Mouse (Mus musculus): ENCODE results near the gene Lgals9. TPM values are rescaled to one million over a fixed set of nuclear protein-coding genes. Genes with fewer than 3 reads are reported as not detected.
A peak's percentile ranks its signal among the peaks of the same experiment; 100 is the strongest.

Gene Lgals9
- polyA plus RNA-seq, 1 experiment from 2014 or later = 206 TPM

DNA sequence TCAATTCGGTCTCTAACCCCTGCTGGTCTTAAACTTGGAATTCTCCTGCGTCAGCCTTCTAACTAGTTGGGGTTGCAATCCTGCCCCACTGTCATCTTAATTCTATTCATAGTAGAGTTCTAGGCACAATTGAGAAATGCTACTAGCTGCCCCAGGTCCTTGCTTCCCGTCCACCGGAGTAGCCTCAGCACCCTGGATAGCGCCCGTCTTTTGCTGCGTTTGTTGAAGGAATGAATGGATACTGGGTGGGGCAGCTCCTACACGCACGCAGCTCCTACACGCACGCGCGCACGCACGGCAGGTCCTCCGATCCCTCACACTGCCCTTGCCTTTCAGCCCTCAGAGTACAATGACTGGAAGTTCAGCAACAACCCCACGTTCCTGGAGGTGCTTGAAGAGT, 32.3 kb downstream of the Lgals9 start:
- no peak overlapping the region for H3K9ac ChIP-seq (ENCODE audit: low read depth, low read length)
- H3K27me3 ChIP-seq (ENCODE audit: control insufficient read depth, insufficient read depth, low read depth, low read length) = peaks cover 4% of the 10 kb centered on the region
- no peak overlapping the region for H3K4me3 ChIP-seq (ENCODE audit: low read depth, low read length)
- WGBS (ENCODE audit: insufficient replicate concordance) = 6% methylated on average over 17 of the region's 17 CpGs
- no peaks in the 10 kb centered on the region for H3K4me1 ChIP-seq (ENCODE audit: control insufficient read depth, low read depth, low read length)
- no peaks in the 10 kb centered on the region for H3K36me3 ChIP-seq (ENCODE audit: control insufficient read depth, insufficient read depth)
- no peak for ATAC-seq (ENCODE audit: low read depth)
- H3K4me2 ChIP-seq (ENCODE audit: low read depth, low read length) = no peak overlapping the region
- H3K27ac ChIP-seq (ENCODE audit: low read length) = no peak overlapping the region
- no peaks in the 10 kb centered on the region for H3K9me3 ChIP-seq (replicated peaks; ENCODE audit: control insufficient read depth, low read length)

DNA sequence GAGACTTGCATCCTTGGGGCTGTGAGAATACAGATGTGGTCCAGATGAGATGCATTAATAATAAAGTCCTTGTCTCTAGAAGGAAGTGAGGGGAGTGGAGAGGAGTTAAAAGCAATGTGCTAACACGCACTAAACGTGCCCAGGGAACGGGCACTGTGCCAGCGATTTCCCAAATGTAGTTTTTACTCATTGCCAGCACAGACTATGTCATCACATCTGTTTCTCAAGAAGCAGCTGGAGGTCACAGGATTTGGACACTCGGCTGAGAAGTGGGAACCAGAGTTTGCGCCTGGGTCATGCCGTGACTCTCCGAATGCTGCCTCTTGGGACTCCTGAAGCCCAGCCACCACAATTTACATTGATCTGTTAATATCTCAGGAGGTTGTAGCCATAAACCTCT, 34.4 kb downstream of the Lgals9 start:
- no peak overlapping the region for H3K4me2 ChIP-seq (ENCODE audit: low read depth, low read length)
- peaks cover 4% of the 10 kb centered on the region; the same call in 1 of the 2 replicates for H3K27me3 ChIP-seq (ENCODE audit: control insufficient read depth, insufficient read depth, low read depth, low read length)
- H3K4me3 ChIP-seq (ENCODE audit: low read depth, low read length) = no peak overlapping the region
- ATAC-seq (ENCODE audit: low read depth) = no peak
- no peaks in the 10 kb centered on the region for H3K36me3 ChIP-seq (ENCODE audit: control insufficient read depth, insufficient read depth)
- H3K4me1 ChIP-seq (ENCODE audit: control insufficient read depth, low read depth, low read length) = no peaks in the 10 kb centered on the region
- H3K9ac ChIP-seq (ENCODE audit: low read depth, low read length) = no peak overlapping the region
- no peaks in the 10 kb centered on the region for H3K9me3 ChIP-seq (replicated peaks; ENCODE audit: control insufficient read depth, low read length)
- WGBS (ENCODE audit: insufficient replicate concordance) = 69% methylated on average over 8 of the region's 8 CpGs
- no peak overlapping the region for H3K27ac ChIP-seq (ENCODE audit: low read length)

DNA sequence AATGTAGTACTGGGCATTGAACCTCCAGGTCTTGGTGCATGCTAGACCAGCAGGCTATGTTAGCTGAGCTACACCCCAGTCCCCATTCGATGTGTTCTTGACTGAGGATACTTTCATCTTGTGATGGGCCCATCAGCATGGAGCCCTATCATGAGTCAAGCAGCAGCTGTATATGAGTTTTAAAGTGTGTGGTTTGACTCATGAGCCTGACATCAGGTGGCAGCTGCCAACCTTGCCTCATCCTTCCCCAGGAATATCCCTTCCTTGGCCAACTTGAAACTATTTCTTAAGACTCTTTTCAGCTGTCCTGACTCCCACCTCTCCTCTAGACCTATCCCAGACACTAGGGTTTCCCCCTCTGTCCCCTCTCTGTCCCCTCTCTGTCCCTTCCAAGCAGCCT, 41.7 kb downstream of the Lgals9 start:
- no peaks in the 10 kb centered on the region for H3K27me3 ChIP-seq (ENCODE audit: control insufficient read depth, insufficient read depth, low read depth, low read length)
- H3K4me3 ChIP-seq (ENCODE audit: low read depth, low read length) = no peak overlapping the region
- no peaks in the 10 kb centered on the region for H3K36me3 ChIP-seq (ENCODE audit: control insufficient read depth, insufficient read depth)
- WGBS (ENCODE audit: insufficient replicate concordance) = 57% methylated on average over 1 of the region's 1 CpGs
- H3K27ac ChIP-seq (ENCODE audit: low read length) = no peak overlapping the region
- H3K4me2 ChIP-seq (ENCODE audit: low read depth, low read length) = no peak overlapping the region
- H3K9ac ChIP-seq (ENCODE audit: low read depth, low read length) = no peak overlapping the region
- no peak for ATAC-seq (ENCODE audit: low read depth)
- no peaks in the 10 kb centered on the region for H3K4me1 ChIP-seq (ENCODE audit: control insufficient read depth, low read depth, low read length)
- H3K9me3 ChIP-seq (replicated peaks; ENCODE audit: control insufficient read depth, low read length) = no peaks in the 10 kb centered on the region

DNA sequence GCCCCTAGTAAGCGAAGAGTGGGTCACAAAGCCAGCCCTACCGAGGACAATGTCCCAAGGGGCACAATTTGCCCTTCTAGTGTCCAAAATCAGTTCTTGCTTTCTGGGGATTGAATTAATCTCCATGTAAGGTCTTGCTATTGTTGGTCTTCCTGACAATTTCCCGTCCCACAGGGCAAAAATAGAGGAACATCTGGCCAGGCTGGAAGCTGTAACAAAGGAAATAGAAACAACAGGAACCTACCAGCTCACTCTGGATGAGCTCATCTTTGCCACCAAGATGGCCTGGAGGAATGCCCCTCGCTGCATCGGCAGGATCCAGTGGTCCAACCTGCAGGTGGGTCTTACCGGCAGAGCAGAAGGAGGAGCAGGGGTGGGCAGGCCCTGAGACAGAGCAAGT, 49.6 kb downstream of the Lgals9 start:
- WGBS (ENCODE audit: insufficient replicate concordance) = 34% methylated on average over 6 of the region's 6 CpGs
- Histone ChIP-seq H3K27ac (ENCODE audit: low read length) (no peak overlapping the region), H3K4me3 (ENCODE audit: low read depth, low read length) (no peak overlapping the region), H3K36me3 (ENCODE audit: control insufficient read depth, insufficient read depth) (no peaks in the 10 kb centered on the region), H3K4me2 (ENCODE audit: low read depth, low read length) (no peak overlapping the region), H3K9me3 (replicated peaks; ENCODE audit: control insufficient read depth, low read length) (no peaks in the 10 kb centered on the region), H3K9ac (ENCODE audit: low read depth, low read length) (no peak overlapping the region), H3K4me1 (ENCODE audit: control insufficient read depth, low read depth, low read length) (no peaks in the 10 kb centered on the region), H3K27me3 (ENCODE audit: control insufficient read depth, insufficient read depth, low read depth, low read length) (no peaks in the 10 kb centered on the region)
- no peak for ATAC-seq (ENCODE audit: low read depth)

DNA sequence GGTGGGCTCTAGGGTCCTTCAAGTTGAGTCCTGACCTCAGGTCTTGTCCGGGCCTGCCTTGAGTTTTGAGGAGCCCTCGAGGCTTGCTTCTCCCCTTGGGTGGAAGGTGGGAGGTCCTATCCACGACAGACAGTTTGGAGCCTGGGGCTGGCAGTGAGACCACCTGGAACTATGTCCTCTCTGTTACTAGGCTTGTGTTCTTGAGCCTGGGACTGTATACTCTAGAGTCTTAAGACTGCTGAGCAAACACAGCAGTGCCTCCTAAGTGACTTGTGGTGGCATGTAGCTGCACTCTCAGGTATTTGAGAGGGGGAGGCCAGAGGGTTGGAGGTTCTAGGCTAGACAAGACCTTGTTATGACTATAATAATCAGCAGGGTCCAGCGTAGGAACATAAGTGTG, 50.0 kb downstream of the Lgals9 start:
- WGBS (ENCODE audit: insufficient replicate concordance) = 55% methylated on average over 4 of the region's 4 CpGs
- H3K4me3 ChIP-seq (ENCODE audit: low read depth, low read length) = no peak overlapping the region
- no peak for ATAC-seq (ENCODE audit: low read depth)

DNA sequence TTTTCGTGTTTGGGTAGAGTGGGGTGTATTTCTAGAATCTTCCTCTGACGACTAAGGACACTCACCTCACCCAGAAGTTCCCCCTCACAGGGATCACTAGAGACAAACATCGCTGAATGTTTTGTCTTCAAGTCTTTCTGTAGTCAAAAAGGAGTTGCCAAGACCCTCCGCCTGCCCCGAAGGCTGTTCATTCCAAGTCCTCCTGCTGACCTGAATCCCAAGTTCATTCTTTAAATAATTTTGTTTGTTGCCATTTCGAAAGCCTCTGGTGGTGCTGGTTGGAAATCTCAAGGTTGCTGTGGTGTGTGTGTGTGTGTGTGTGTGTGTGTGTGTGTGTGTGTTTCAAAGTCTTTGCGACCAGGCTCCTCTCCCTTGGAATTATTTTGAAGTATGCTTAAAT, 50.4 kb downstream of the Lgals9 start:
- WGBS (ENCODE audit: insufficient replicate concordance) = 66% methylated on average over 7 of the region's 7 CpGs
- Histone ChIP-seq H3K27ac (ENCODE audit: low read length) (no peak overlapping the region), H3K27me3 (ENCODE audit: control insufficient read depth, insufficient read depth, low read depth, low read length) (no peaks in the 10 kb centered on the region), H3K4me1 (ENCODE audit: control insufficient read depth, low read depth, low read length) (no peaks in the 10 kb centered on the region), H3K4me2 (ENCODE audit: low read depth, low read length) (no peak overlapping the region), H3K9ac (ENCODE audit: low read depth, low read length) (no peak overlapping the region), H3K4me3 (ENCODE audit: low read depth, low read length) (no peak overlapping the region), H3K36me3 (ENCODE audit: control insufficient read depth, insufficient read depth) (no peaks in the 10 kb centered on the region), H3K9me3 (replicated peaks; ENCODE audit: control insufficient read depth, low read length) (no peaks in the 10 kb centered on the region)
- ATAC-seq (ENCODE audit: low read depth) = no peak

More for the DNA sequence above, 50.0 kb downstream of the Lgals9 start:
- H3K9me3 ChIP-seq (replicated peaks; ENCODE audit: control insufficient read depth, low read length) = no peaks in the 10 kb centered on the region
- H3K27ac ChIP-seq (ENCODE audit: low read length) = no peak overlapping the region
- H3K9ac ChIP-seq (ENCODE audit: low read depth, low read length) = no peak overlapping the region
- H3K4me1 ChIP-seq (ENCODE audit: control insufficient read depth, low read depth, low read length) = no peaks in the 10 kb centered on the region
- no peaks in the 10 kb centered on the region for H3K36me3 ChIP-seq (ENCODE audit: control insufficient read depth, insufficient read depth)
- no peak overlapping the region for H3K4me2 ChIP-seq (ENCODE audit: low read depth, low read length)
- no peaks in the 10 kb centered on the region for H3K27me3 ChIP-seq (ENCODE audit: control insufficient read depth, insufficient read depth, low read depth, low read length)

DNA sequence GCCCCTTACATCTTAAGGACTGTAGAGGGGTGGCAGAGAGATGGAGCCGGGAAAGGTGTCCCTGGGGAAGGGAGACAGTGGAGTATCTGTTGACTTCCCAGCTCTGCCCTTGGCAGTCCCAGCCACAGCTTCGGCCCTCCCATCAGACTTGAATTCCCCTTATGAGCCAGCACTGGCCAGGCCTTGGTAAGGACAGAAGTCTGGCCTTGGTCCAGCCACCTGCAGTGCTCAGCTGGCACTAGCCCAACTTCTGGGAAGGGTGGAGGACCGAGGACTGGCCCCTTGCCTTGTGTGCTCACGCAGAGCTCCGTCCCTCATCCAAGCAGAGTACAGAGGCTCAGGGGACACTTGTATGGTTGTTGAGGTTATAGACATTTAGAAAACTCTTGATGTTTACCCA, 55.4 kb downstream of the Lgals9 start:
- no peak overlapping the region for H3K4me2 ChIP-seq (ENCODE audit: low read depth, low read length)
- H3K27me3 ChIP-seq (ENCODE audit: control insufficient read depth, insufficient read depth, low read depth, low read length) = peaks cover 24% of the 10 kb centered on the region
- H3K4me1 ChIP-seq (ENCODE audit: control insufficient read depth, low read depth, low read length) = no peaks in the 10 kb centered on the region
- no peaks in the 10 kb centered on the region for H3K9me3 ChIP-seq (replicated peaks; ENCODE audit: control insufficient read depth, low read length)
- no peak overlapping the region for H3K27ac ChIP-seq (ENCODE audit: low read length)
- no peak overlapping the region for H3K9ac ChIP-seq (ENCODE audit: low read depth, low read length)
- no peak for ATAC-seq (ENCODE audit: low read depth)
- 65% methylated on average over 5 of the region's 5 CpGs for WGBS (ENCODE audit: insufficient replicate concordance)
- no peak overlapping the region for H3K4me3 ChIP-seq (ENCODE audit: low read depth, low read length)
- H3K36me3 ChIP-seq (ENCODE audit: control insufficient read depth, insufficient read depth) = no peaks in the 10 kb centered on the region

DNA sequence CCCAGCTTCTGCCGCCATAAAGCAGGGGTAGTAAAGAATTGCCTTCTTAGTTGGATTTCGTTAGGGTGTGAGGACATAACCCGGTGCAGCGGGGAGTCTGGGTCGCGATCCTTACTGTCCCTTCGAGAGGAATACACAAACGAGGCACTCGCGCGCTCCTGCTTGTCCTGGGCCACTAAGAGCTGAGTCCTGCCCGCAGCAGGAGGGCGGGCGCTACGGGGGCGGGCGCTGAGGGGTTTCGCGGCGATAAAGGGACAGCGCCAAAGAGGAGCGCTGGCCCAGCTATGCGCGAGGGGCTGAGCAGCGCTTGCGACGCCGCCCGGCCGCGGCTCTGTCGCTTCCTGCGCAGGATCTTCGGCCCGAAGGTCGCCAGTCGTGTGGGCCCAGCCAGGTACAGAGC, 59.8 kb downstream of the Lgals9 start:
- Histone ChIP-seq H3K9ac (ENCODE audit: low read depth, low read length) (no peak overlapping the region), H3K27ac (ENCODE audit: low read length) (no peak overlapping the region), H3K27me3 (ENCODE audit: control insufficient read depth, insufficient read depth, low read depth, low read length) (peaks cover 34% of the 10 kb centered on the region), H3K36me3 (ENCODE audit: control insufficient read depth, insufficient read depth) (no peaks in the 10 kb centered on the region), H3K4me1 (ENCODE audit: control insufficient read depth, low read depth, low read length) (no peaks in the 10 kb centered on the region), H3K4me2 (ENCODE audit: low read depth, low read length) (peak overlapping the region; percentile 55), H3K4me3 (ENCODE audit: low read depth, low read length) (peak overlapping the region; percentile 40), H3K9me3 (replicated peaks; ENCODE audit: control insufficient read depth, low read length) (no peaks in the 10 kb centered on the region)
- no peak for ATAC-seq (ENCODE audit: low read depth)
- 0% methylated on average over 37 of the region's 37 CpGs for WGBS (ENCODE audit: insufficient replicate concordance)

DNA sequence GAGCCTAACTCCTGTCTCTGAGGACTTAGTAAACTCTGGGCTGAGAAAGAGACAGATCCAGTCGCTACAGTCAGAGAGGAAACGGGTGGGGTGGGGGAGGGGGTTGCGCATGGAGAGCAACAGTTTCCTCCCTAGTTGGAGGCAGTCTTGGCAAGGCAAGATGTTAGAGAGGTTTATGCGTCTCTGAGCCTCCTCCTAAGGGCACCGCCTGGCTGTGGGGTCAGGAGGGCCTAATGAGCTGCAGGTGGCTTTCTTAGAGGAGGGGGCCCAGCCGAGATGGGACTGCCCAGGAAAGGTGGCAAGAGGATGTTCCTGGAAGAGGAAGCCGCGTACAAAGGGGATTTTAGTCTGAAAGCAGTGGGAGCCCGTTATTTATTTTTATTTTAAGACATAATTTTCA, 60.6 kb downstream of the Lgals9 start:
- 6% methylated on average over 9 of the region's 9 CpGs for WGBS (ENCODE audit: insufficient replicate concordance)
- peaks cover 34% of the 10 kb centered on the region for H3K27me3 ChIP-seq (ENCODE audit: control insufficient read depth, insufficient read depth, low read depth, low read length)
- no peaks in the 10 kb centered on the region for H3K36me3 ChIP-seq (ENCODE audit: control insufficient read depth, insufficient read depth)
- H3K4me1 ChIP-seq (ENCODE audit: control insufficient read depth, low read depth, low read length) = no peaks in the 10 kb centered on the region
- no peaks in the 10 kb centered on the region for H3K9me3 ChIP-seq (replicated peaks; ENCODE audit: control insufficient read depth, low read length)
- no peak overlapping the region for H3K9ac ChIP-seq (ENCODE audit: low read depth, low read length)
- H3K4me3 ChIP-seq (ENCODE audit: low read depth, low read length) = no peak overlapping the region
- H3K27ac ChIP-seq (ENCODE audit: low read length) = no peak overlapping the region
- no peak overlapping the region for H3K4me2 ChIP-seq (ENCODE audit: low read depth, low read length)
- ATAC-seq (ENCODE audit: low read depth) = no peak
